Mouse (Mus musculus): ENCODE measurements around the gene Speer4a.
"Not testable (repeated sequence)": the region's sequence is repeated elsewhere in the genome, so short reads cannot be mapped to it uniquely, and the experiment has no call there.

Gene Speer4a

DNA sequence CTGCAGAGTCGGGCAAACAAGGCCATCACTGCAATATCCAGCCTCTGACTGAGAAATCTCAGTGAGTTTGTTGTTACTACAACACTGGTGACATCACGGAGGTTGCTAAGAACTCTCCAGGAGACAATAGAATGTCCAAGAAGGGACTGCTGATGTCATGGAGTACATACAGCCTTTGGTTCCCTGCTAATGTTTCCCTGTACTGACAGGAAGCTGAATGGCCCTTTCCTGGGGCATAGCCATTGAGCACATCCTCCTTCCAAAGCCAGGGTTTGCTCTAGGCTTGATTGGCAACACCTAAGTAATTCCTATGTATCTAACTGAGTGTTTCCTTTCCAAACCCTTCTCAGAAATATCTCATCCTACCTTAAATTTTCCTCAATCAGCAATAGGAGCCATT, at the start of gene Speer4a:
TSS of gene Speer4a (minus strand) at position 101 of the 400 bp plus-strand sequence.
- not testable (repeated sequence) for DNase-seq

DNA sequence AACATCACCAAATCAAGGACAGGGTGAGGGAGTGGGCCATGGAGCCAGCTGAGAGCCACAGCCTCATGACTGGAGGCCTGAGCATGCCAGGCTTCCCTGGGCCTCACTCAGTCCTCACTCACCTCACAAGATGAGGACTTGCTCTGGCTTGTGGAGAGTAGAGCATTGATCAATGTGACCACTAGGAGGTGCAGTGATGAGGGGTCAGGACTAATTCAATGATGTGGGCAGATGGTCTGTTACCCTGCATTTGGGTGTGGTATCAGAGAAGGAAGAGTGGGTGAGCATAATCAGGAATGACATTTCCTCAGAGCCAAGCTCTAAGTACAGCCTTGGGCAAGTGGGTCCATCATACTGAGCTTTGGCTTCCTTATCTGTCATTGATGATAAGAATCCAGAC, 39.7 kb upstream of the Speer4a start:
- not testable (repeated sequence) for DNase-seq

DNA sequence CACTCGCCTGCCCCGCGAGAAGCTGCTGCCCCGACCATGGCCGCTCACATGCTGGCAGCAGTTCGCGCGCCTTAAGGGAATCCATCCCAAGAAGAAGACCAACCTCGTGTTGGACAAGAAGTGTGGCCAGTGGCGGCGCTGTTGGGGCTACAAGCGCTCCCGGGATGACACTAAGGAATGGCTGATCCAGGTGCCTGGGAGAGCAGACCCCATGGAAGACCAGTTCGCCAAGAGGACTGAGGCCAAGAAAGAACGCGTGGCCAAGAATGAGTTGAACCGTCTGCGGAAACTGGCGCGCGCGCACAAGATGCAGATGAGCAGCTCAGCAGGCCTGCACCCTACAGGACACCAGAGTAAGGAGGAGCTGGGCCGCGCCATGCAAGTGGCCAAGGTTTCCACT, 31.4 kb upstream of the Speer4a start:
- no peak for DNase-seq

DNA sequence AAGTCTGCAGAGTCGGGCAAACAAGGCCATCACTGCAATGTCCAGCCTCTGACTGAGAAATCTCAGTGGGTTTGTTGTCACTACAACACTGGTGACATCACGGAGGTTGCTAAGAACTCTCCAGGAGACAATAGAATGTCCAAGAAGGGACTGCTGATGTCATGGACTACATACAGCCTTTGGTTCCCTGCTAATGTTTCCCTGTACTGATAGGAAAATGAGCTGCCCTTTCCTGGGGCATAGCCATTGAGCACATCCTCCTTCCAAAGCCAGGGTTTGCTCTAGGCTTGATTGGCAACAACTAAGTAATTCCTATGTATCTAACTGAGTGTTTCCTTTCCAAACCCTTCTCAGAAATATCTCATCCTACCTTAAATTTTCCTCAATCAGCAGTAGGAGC, 19.1 kb upstream of the Speer4a start, which contains the start of gene Gm7347:
TSS of gene Gm7347 (minus strand) at position 101 of the 400 bp plus-strand sequence.
- DNase-seq, result not testable (repeated sequence)

DNA sequence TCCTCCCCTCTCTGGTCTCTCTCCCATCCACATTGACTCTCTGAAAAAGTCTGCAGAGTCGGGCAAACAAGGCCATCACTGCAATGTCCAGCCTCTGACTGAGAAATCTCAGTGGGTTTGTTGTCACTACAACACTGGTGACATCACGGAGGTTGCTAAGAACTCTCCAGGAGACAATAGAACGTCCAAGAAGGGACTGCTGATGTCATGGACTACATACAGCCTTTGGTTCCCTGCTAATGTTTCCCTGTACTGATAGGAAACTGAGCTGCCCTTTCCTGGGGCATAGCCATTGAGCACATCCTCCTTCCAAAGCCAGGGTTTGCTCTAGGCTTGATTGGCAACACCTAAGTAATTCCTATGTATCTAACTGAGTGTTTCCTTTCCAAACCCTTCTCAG, 16.5 kb downstream of the Speer4a start, which contains the start of gene Gm5862:
TSS of gene Gm5862 (minus strand) at position 101 of the 400 bp plus-strand sequence.
- not testable (repeated sequence) for DNase-seq

DNA sequence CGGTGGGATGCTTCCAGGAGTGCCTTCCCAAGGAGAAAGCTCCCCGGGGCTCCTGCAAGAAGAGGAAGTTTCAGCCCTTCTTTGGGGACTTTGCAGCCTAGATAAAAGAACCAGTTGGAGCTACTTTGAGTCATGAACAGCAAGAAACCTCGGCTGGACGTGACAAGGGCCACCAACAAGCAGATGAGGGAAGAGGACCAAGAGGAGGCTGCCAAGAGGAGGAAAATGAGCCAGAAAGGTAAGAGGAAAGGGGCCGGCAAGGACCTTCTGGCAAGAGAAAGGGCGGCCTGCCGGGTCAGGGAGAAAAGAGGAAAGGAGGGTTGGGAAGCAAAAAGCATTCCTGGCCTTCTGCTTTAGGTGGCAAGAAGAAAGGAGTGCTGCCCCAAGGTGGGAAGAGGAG, 31.7 kb downstream of the Speer4a start:
- DNase-seq, result not testable (repeated sequence)

DNA sequence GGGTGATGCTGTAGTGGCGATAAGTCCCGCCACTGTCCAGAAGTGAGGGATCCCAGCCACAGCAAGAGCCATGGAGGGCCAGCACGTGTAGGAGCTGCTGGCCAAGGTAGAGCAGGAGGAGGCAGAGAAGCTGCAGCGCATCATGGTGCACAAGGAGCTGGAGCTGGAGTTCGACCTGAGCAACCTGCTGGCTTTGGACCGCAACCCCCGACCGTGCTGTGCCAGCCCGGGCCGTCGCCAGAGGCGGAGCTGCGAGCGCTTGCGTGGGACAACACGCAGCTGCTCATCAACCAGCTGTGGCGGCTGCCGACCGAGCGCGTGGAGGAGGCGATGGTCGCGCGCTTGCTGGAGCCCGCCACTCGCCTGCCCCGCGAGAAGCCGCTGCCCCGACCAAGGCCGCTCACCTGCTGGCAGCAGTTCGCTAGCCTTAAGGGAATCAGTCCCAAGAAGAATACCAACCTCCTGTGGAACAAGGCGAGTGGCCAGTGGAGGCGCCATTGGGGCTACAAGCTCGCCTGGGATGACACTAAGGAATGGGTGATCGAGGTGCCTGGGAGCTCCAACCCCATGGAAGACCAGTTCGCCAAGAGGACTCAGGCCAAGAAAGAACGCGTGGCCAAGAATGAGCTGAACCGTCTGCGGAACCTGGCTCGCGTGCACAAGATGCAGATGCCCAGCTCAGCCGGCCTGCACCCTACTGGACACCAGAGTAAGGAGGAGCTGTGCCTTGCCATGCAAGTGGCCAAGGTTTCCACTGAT, 32.2 kb downstream of the Speer4a start:
- DNase-seq, result peak; percentile 2

DNA sequence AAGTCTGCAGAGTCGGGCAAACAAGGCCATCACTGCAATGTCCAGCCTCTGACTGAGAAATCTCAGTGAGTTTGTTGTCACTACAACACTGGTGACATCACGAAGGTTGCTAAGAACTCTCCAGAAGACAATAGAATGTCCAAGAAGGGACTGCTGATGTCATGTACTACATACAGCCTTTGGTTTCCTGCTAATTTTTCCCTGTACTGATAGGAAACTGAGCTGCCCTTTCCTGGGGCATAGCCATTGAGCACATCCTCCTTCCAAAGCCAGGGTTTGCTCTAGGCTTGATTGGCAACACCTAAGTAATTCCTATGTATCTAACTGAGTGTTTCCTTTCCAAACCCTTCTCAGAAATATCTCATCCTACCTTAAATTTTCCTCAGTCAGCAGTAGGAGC, 34.7 kb downstream of the Speer4a start, which contains the start of gene Gm1979:
TSS of gene Gm1979 (minus strand) at position 101 of the 400 bp plus-strand sequence.
- not testable (repeated sequence) for DNase-seq

DNA sequence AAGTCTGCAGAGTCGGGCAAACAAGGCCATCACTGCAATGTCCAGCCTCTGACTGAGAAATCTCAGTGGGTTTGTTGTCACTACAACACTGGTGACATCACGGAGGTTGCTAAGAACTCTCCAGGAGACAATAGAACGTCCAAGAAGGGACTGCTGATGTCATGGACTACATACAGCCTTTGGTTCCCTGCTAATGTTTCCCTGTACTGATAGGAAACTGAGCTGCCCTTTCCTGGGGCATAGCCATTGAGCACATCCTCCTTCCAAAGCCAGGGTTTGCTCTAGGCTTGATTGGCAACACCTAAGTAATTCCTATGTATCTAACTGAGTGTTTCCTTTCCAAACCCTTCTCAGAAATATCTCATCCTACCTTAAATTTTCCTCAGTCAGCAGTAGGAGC, 50.8 kb downstream of the Speer4a start, which contains the start of gene Gm21698:
TSS of gene Gm21698 (minus strand) at position 101 of the 400 bp plus-strand sequence.
- DNase-seq, result not testable (repeated sequence)
